Mouse (Mus musculus) spleen, postnatal 36 days (tissue): ENCODE data around the gene Cdhr2.

Experiments
- DNase-seq, 2 experiments: peaks; one replicate each; pipeline ENCODE4 v3.0.0; 2022; ENCODE audit warnings: low spot score in 2 of 2, mixed read lengths in 1 of 2

Gene Cdhr2

GRCm38 (mm10) chr13:54783235-54783634, 82.0 kb downstream of the Cdhr2 start:
- no peak for DNase-seq

- no peak for DNase-seq
These were observed 82.4 kb downstream of the Cdhr2 start, which contains the start of gene Eif4e1b for GRCm38 (mm10) chr13:54783698-54784097. Gene Eif4e1b, plus strand, starts transcription at chr13:54783998.
